Mouse (Mus musculus): ENCODE data around the gene Tet2. TPM values are rescaled to one million over a fixed set of nuclear protein-coding genes. Genes with fewer than 3 reads are reported as not detected.

The Tet2 gene
- polyA plus RNA-seq, 1 experiment from 2014 or later = 28.4 TPM

DNA sequence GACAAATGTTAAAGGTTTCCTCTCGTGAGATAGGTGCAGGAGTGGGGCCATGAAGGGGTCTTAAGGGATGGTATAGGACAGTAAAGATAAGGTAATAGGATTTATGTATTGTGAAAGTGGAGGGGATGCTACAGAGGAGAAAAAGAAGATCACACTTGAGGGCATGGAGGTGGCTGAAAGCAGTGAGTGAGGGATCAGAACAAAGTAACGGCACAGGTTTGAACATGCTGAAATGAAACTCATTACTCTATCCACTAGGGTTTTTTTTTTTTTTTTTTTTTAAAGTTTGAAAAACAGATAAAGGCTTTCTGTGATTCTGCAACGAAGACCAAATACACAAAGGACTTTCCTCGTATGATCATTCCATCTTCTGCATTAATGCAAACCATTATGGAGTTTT, 116.9 kb downstream of the Tet2 start:
- Histone ChIP-seq H3K4me2 (ENCODE audit: low read depth, low read length) (no peak overlapping the region), H3K4me1 (ENCODE audit: control insufficient read depth, insufficient read depth, low read length) (no peaks in the 10 kb centered on the region), H3K9me3 (ENCODE audit: control insufficient read depth, low read length) (no peaks in the 10 kb centered on the region), H3K36me3 (ENCODE audit: control insufficient read depth, insufficient read depth, low read length) (no peaks in the 10 kb centered on the region), H3K27ac (ENCODE audit: low read depth, low read length) (no peak overlapping the region), H3K9ac (replicated peaks; ENCODE audit: low read depth, low read length) (no peak overlapping the region), H3K4me3 (ENCODE audit: low read depth, low read length) (no peak overlapping the region), H3K27me3 (ENCODE audit: control insufficient read depth, insufficient read depth, low read length) (no peaks in the 10 kb centered on the region)
- ATAC-seq (ENCODE audit: low read depth) = no peak
- WGBS = 87% methylated on average over 4 of the region's 4 CpGs

DNA sequence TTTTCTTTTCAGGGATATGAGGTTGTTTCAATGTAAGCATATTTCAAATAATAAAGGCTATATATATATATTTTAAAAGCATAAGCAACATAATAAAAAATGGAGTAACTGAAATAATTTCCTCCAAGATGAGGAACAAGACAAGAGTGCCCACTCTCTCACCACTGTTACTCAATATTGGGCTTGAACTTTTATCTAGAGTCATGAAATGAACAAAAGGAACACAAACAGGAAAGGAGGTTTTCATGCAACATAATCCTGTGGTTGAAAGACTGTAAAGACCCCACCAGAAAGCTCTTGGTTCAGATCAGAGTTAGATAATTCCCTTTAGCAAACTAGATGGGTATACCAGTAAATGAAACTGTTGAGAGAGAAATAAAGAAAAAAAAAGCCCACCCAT, 121.9 kb downstream of the Tet2 start:
- H3K4me1 ChIP-seq (ENCODE audit: control insufficient read depth, insufficient read depth, low read length) = no peaks in the 10 kb centered on the region
- no peaks in the 10 kb centered on the region for H3K27me3 ChIP-seq (ENCODE audit: control insufficient read depth, insufficient read depth, low read length)
- no peak overlapping the region for H3K4me2 ChIP-seq (ENCODE audit: low read depth, low read length)
- no peak overlapping the region for H3K9ac ChIP-seq (replicated peaks; ENCODE audit: low read depth, low read length)
- H3K36me3 ChIP-seq (ENCODE audit: control insufficient read depth, insufficient read depth, low read length) = no peaks in the 10 kb centered on the region
- no peak overlapping the region for H3K27ac ChIP-seq (ENCODE audit: low read depth, low read length)
- H3K4me3 ChIP-seq (ENCODE audit: low read depth, low read length) = no peak overlapping the region
- H3K9me3 ChIP-seq (ENCODE audit: control insufficient read depth, low read length) = no peaks in the 10 kb centered on the region
- ATAC-seq (ENCODE audit: low read depth) = no peak

DNA sequence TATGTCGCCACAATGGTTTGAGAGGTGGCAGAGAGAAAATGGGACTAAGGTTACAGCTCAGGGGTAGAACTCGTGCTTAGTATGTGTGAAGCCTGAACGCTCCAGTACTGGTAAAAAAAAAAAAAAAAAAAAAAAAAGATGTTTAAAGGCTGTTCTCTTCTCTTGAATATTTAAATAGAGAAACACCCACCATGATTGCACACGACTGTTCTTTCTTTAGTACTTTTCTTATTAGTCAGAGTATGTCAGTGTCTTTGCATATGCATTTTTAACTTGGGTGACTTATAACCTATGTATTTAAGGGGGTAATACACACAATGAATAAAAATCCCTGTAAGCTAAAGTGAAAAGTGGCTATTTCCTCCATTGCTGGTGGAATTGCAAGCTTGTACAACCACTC, 130.2 kb downstream of the Tet2 start:
- 90% methylated on average over 4 of the region's 4 CpGs for WGBS
- Histone ChIP-seq H3K27me3 (ENCODE audit: control insufficient read depth, insufficient read depth, low read length) (no peaks in the 10 kb centered on the region), H3K9me3 (ENCODE audit: control insufficient read depth, low read length) (no peaks in the 10 kb centered on the region), H3K4me3 (ENCODE audit: low read depth, low read length) (no peak overlapping the region), H3K9ac (replicated peaks; ENCODE audit: low read depth, low read length) (no peak overlapping the region), H3K4me2 (ENCODE audit: low read depth, low read length) (no peak overlapping the region), H3K27ac (ENCODE audit: low read depth, low read length) (no peak overlapping the region), H3K36me3 (ENCODE audit: control insufficient read depth, insufficient read depth, low read length) (no peaks in the 10 kb centered on the region), H3K4me1 (ENCODE audit: control insufficient read depth, insufficient read depth, low read length) (no peaks in the 10 kb centered on the region)
- no peak for ATAC-seq (ENCODE audit: low read depth)

Small RNA genes lying within 50 kb of the gene (microRNA-seq; reads per million reads assigned to microRNA genes)
- gene Gm25042 = not detected

Other genes with a start within 250 kb of the Tet2 start
- 82.2 and 91.1 TPM in 2 replicates for gene Ppa2, start 235.0 kb downstream of the Tet2 start, polyA plus RNA-seq (2014; fragmentation: Nextera tagmentation; extraction: Ambion mirVana)

All from neural tube, embryonic 14.5 days (tissue).